Mouse (Mus musculus): ENCODE results near the gene Adamts10. TPM values are rescaled to one million over a fixed set of nuclear protein-coding genes. Genes with fewer than 3 reads are reported as not detected.

Adamts10 gene
- polyA plus RNA-seq (2014; fragmentation: Nextera tagmentation; extraction: Ambion mirVana): 22.7 and 25.9 TPM in 2 replicates

DNA sequence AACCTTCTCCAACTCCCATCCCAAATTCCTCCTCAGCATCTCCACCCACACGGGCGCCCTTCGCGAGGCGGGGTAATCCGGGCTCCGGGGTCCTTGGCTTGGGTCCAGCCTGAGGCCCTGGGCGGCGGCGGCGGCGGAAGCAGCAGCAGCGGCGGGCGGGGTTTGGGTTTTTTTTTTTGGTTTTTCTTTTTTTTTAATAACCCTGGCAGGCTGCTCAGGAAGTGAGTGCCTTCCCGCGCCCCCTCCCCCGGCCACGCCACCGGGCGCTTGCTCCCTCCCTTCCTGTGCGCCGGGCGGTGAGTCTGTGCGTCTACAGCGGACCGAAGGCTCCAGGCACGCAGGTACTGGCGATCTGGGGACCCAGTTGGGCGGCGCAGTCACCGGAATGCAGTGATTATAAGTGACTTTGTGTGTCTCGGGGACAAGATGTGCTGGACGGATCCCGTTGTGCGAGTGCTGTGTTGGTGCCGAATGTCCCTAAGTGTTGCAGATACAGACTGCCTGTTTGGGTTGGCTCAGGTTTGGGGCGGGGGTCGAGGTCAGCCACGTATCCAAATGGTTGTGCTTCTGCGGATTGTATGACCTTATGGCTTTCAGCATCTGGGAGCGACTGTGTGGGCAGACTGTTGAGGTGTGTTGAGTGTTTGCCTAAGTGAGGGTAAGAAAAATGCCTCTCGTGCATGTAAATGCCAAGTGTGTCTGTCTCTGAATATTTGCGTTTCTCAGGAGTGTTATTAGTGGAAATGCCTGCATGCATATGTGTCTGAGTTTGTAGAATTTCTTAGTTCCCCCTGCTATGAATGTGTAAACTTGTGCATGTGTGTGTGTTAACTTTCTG, at the start of gene Adamts10:
TSS of gene Adamts10 (plus strand) at position 287 of the 838 bp plus-strand sequence.
- Histone ChIP-seq H3K36me3 (ENCODE audit: control insufficient read depth, insufficient read depth, low read length) (peaks cover 3% of the 10 kb centered on the region), H3K4me2 (peak within 1 kb of the TSS; percentile 59), H3K9me3 (ENCODE audit: control insufficient read depth, low read length) (no peaks in the 10 kb centered on the region), H3K9ac (ENCODE audit: low read length) (peak within 1 kb of the TSS; percentile 79), H3K27me3 (ENCODE audit: control insufficient read depth, insufficient read depth, low read length) (no peaks in the 10 kb centered on the region), H3K4me3 (ENCODE audit: low read depth, low read length) (peak within 1 kb of the TSS; percentile 64), H3K4me1 (ENCODE audit: control insufficient read depth, insufficient read depth, low read length) (peaks cover 10% of the 10 kb centered on the region), H3K27ac (ENCODE audit: low read depth, low read length) (peak within 1 kb of the TSS; percentile 47; the same call in 1 of the 2 replicates)
- ATAC-seq (ENCODE audit: low FRiP score): peak; percentile 78
- under 1% methylated on average over 42 of the region's 44 CpGs for WGBS
- DNase-seq (ENCODE audit: low spot score, missing footprints): peak; percentile 96

DNA sequence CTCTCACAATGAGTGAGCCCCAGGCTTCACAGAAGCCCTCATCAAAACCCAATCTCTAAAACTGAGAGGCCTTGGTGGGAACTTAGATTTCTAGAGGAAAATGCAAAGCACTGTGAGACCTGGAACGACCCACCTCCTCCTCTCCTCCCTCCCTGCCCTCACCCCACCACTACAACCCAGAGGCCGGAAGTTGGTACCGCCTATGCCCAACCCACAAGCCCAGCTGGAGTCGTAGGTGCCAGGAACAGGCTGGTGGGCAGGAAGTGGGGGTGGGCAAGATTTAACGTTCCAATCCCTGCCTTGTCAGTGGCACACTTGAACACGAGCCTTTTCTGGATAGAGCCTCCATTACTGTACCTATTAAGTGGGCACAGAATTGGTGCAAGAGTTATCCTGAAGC, 40.0 kb upstream of the Adamts10 start:
- Histone ChIP-seq H3K36me3 (ENCODE audit: control insufficient read depth, insufficient read depth, low read length) (no peaks in the 10 kb centered on the region), H3K27me3 (ENCODE audit: control insufficient read depth, insufficient read depth, low read length) (no peaks in the 10 kb centered on the region), H3K9me3 (ENCODE audit: control insufficient read depth, low read length) (no peaks in the 10 kb centered on the region), H3K4me2 (no peak overlapping the region), H3K27ac (ENCODE audit: low read depth, low read length) (no peak overlapping the region), H3K9ac (ENCODE audit: low read length) (no peak overlapping the region), H3K4me1 (ENCODE audit: control insufficient read depth, insufficient read depth, low read length) (no peaks in the 10 kb centered on the region), H3K4me3 (ENCODE audit: low read depth, low read length) (no peak overlapping the region)
- WGBS: 58% methylated on average over 6 of the region's 6 CpGs
- no peak for ATAC-seq (ENCODE audit: low FRiP score)
- no peak for DNase-seq (ENCODE audit: low spot score, missing footprints)

DNA sequence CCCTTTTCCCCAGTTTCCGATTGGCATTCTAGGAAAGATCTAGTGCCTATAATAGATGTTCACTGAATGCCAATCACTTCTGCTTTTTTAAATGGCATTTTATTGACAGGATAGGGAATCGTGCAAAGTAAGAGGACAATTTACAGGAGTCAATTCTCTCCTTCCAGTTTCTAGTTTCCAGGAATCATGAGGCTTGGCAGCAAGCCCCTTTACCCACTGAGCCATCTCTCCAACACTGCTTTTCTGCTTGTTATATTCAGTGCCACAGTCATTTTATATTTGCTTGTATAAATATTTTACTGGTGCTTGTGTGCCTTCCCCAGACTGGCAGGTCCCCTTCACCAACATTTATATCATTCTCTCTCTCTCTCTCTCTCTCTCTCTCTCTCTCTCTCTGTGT, 36.8 kb upstream of the Adamts10 start:
- H3K4me3 ChIP-seq (ENCODE audit: low read depth, low read length): no peak overlapping the region
- H3K9me3 ChIP-seq (ENCODE audit: control insufficient read depth, low read length): no peaks in the 10 kb centered on the region
- 86% methylated on average over 2 of the region's 2 CpGs for WGBS
- DNase-seq (ENCODE audit: low spot score, missing footprints) (no peak), ATAC-seq (ENCODE audit: low FRiP score) (no peak)
- no peak overlapping the region for H3K9ac ChIP-seq (ENCODE audit: low read length)
- H3K36me3 ChIP-seq (ENCODE audit: control insufficient read depth, insufficient read depth, low read length): no peaks in the 10 kb centered on the region
- H3K27me3 ChIP-seq (ENCODE audit: control insufficient read depth, insufficient read depth, low read length): no peaks in the 10 kb centered on the region
- H3K4me2 ChIP-seq: no peak overlapping the region
- no peak overlapping the region for H3K27ac ChIP-seq (ENCODE audit: low read depth, low read length)
- no peaks in the 10 kb centered on the region for H3K4me1 ChIP-seq (ENCODE audit: control insufficient read depth, insufficient read depth, low read length)

DNA sequence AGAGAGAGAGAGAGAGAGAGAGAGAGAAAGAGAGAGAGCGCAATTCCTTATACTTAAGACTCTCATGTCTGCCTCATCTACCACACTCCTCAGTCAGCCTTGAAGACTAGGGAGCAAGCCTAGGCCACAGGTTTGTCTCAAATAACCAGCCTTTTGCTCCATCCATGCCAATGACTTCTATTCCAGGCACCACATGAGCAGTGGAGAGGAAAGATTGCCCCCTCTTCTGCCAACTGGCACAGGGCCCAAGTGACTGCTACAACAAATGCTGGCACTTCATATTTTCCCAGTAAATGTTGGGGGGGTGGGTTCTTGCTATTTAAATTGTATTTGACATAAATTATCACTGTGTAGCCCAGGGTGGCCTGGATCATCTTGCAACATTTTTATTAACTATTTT, 36.4 kb upstream of the Adamts10 start:
- H3K27me3 ChIP-seq (ENCODE audit: control insufficient read depth, insufficient read depth, low read length): no peaks in the 10 kb centered on the region
- H3K9me3 ChIP-seq (ENCODE audit: control insufficient read depth, low read length): no peaks in the 10 kb centered on the region
- WGBS: 92% methylated on average over 1 of the region's 1 CpGs
- no peaks in the 10 kb centered on the region for H3K4me1 ChIP-seq (ENCODE audit: control insufficient read depth, insufficient read depth, low read length)
- DNase-seq (ENCODE audit: low spot score, missing footprints) (no peak), ATAC-seq (ENCODE audit: low FRiP score) (no peak)
- H3K27ac ChIP-seq (ENCODE audit: low read depth, low read length): no peak overlapping the region
- H3K9ac ChIP-seq (ENCODE audit: low read length): no peak overlapping the region
- no peaks in the 10 kb centered on the region for H3K36me3 ChIP-seq (ENCODE audit: control insufficient read depth, insufficient read depth, low read length)
- H3K4me3 ChIP-seq (ENCODE audit: low read depth, low read length): no peak overlapping the region
- H3K4me2 ChIP-seq: no peak overlapping the region

DNA sequence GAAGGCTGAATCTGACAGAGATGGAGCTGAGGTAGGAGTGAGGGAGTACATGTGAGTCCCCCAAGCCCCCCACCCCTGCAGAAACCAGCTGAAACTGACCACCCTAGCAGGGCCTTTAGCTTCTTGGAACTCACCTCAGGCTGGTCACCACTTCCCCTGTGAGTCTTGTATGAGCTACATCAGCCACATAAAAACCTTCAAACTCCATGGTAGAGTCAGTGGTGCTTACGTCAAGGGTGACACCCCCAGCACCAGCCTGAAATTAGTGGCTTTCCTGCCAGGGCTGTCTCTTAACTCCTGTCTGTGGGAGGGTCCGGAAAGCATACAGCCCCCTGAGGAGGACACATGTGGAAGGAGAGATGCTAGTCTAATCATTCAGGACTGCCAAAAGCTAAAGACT, 32.6 kb upstream of the Adamts10 start:
- Histone ChIP-seq H3K27ac (ENCODE audit: low read depth, low read length) (no peak overlapping the region), H3K9ac (ENCODE audit: low read length) (no peak overlapping the region), H3K27me3 (ENCODE audit: control insufficient read depth, insufficient read depth, low read length) (no peaks in the 10 kb centered on the region), H3K36me3 (ENCODE audit: control insufficient read depth, insufficient read depth, low read length) (no peaks in the 10 kb centered on the region), H3K9me3 (ENCODE audit: control insufficient read depth, low read length) (no peaks in the 10 kb centered on the region), H3K4me1 (ENCODE audit: control insufficient read depth, insufficient read depth, low read length) (no peaks in the 10 kb centered on the region), H3K4me2 (no peak overlapping the region), H3K4me3 (ENCODE audit: low read depth, low read length) (no peak overlapping the region)
- ATAC-seq (ENCODE audit: low FRiP score) (no peak), DNase-seq (ENCODE audit: low spot score, missing footprints) (no peak)
- WGBS: 91% methylated on average over 2 of the region's 2 CpGs

DNA sequence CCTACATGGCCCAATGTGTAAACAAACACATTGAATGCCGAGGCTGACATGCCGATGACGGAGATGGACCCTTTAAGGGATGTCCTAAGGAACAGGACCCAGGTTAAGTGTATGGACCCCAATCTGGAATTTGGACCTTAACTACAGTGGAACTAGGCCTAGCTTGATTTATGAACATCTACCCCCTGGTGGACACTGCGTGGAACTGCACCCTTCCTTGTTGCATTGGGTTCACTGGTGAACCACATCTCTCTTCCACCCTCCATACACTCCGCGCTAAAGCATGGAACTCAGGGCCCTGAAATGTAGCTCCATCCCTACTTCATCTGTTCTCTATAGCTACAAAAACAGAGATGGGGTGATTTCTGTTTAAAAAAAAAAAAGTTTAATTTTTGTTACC, 30.9 kb upstream of the Adamts10 start:
- no peak overlapping the region for H3K27ac ChIP-seq (ENCODE audit: low read depth, low read length)
- WGBS: 63% methylated on average over 6 of the region's 6 CpGs
- no peak overlapping the region for H3K4me2 ChIP-seq
- no peak for ATAC-seq (ENCODE audit: low FRiP score)
- no peak overlapping the region for H3K4me3 ChIP-seq (ENCODE audit: low read depth, low read length)
- no peak overlapping the region for H3K9ac ChIP-seq (ENCODE audit: low read length)
- H3K27me3 ChIP-seq (ENCODE audit: control insufficient read depth, insufficient read depth, low read length): no peaks in the 10 kb centered on the region
- H3K9me3 ChIP-seq (ENCODE audit: control insufficient read depth, low read length): no peaks in the 10 kb centered on the region
- DNase-seq (ENCODE audit: low spot score, missing footprints): no peak
- no peaks in the 10 kb centered on the region for H3K36me3 ChIP-seq (ENCODE audit: control insufficient read depth, insufficient read depth, low read length)
- no peaks in the 10 kb centered on the region for H3K4me1 ChIP-seq (ENCODE audit: control insufficient read depth, insufficient read depth, low read length)

DNA sequence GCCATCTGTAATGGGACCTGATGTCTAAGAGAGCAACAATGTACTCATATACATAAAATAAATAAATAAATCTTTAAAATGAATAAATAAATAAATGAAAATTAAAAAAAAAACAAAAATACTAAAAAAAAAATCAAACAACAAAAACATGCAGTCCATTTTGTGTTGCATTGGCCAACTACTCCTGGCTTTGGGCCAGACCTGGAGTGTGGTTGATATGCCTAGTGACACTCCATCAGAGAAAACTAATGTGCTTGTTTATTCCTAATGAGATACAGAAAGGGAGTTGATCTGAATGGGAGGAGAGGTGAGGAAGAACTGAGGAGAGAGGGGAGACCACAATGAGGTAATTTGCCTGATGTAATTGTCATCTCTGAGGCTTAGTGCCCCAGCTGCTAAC, 29.4 kb upstream of the Adamts10 start:
- ATAC-seq (ENCODE audit: low FRiP score) (no peak), DNase-seq (ENCODE audit: low spot score, missing footprints) (no peak)
- Histone ChIP-seq H3K9ac (ENCODE audit: low read length) (no peak overlapping the region), H3K27ac (ENCODE audit: low read depth, low read length) (no peak overlapping the region), H3K27me3 (ENCODE audit: control insufficient read depth, insufficient read depth, low read length) (no peaks in the 10 kb centered on the region), H3K36me3 (ENCODE audit: control insufficient read depth, insufficient read depth, low read length) (no peaks in the 10 kb centered on the region), H3K4me1 (ENCODE audit: control insufficient read depth, insufficient read depth, low read length) (no peaks in the 10 kb centered on the region), H3K4me2 (no peak overlapping the region), H3K9me3 (ENCODE audit: control insufficient read depth, low read length) (no peaks in the 10 kb centered on the region), H3K4me3 (ENCODE audit: low read depth, low read length) (no peak overlapping the region)

DNA sequence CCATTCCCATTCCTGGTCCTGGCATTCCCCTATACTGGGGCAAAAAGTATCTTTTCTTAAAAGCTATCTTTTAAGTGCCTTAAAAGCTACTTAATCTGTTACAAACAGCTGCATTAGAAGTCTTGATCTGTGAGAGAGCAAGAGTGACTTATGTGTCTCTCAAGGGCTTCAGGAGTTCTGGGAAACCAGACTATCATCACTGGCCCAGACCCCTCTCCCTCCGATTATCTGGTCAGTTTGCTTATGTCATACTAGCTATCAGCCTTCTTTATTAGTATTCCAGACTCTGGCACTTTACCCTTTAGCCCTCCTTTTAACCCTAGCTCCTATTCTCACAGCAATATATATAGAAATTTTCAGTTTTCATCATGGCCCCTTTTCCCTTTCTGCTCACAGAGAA, 25.1 kb upstream of the Adamts10 start:
- no peaks in the 10 kb centered on the region for H3K36me3 ChIP-seq (ENCODE audit: control insufficient read depth, insufficient read depth, low read length)
- 80% methylated on average over 1 of the region's 1 CpGs for WGBS
- DNase-seq (ENCODE audit: low spot score, missing footprints): no peak
- H3K9me3 ChIP-seq (ENCODE audit: control insufficient read depth, low read length): no peaks in the 10 kb centered on the region
- H3K4me3 ChIP-seq (ENCODE audit: low read depth, low read length): no peak overlapping the region
- no peaks in the 10 kb centered on the region for H3K27me3 ChIP-seq (ENCODE audit: control insufficient read depth, insufficient read depth, low read length)
- ATAC-seq (ENCODE audit: low FRiP score): no peak
- no peak overlapping the region for H3K4me2 ChIP-seq
- no peaks in the 10 kb centered on the region for H3K4me1 ChIP-seq (ENCODE audit: control insufficient read depth, insufficient read depth, low read length)
- no peak overlapping the region for H3K9ac ChIP-seq (ENCODE audit: low read length)
- H3K27ac ChIP-seq (ENCODE audit: low read depth, low read length): no peak overlapping the region

DNA sequence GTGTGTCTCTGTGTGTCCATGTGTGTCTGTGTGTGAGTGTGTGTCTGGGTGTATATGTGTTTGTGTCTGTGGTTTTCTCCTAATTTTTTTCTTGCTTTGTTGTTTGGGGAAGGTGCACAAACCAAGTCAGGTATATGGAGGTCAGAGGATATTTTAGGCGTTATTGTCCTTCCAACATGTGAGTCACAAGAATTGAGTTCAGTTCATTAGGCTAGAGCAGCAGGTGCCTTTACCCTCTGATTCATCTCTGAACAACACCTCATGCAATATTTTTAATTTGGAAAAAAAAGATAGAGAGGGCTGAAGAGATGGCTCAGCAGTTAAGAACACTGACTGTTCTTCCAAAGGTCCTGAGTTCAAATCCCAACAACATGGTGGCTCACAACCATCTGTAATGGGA, 15.6 kb upstream of the Adamts10 start:
- H3K27me3 ChIP-seq (ENCODE audit: control insufficient read depth, insufficient read depth, low read length): no peaks in the 10 kb centered on the region
- H3K9me3 ChIP-seq (ENCODE audit: control insufficient read depth, low read length): no peaks in the 10 kb centered on the region
- H3K36me3 ChIP-seq (ENCODE audit: control insufficient read depth, insufficient read depth, low read length): no peaks in the 10 kb centered on the region
- no peak for DNase-seq (ENCODE audit: low spot score, missing footprints)
- no peak overlapping the region for H3K4me2 ChIP-seq
- H3K27ac ChIP-seq (ENCODE audit: low read depth, low read length): no peak overlapping the region
- 96% methylated on average over 1 of the region's 1 CpGs for WGBS
- H3K4me3 ChIP-seq (ENCODE audit: low read depth, low read length): no peak overlapping the region
- no peak overlapping the region for H3K9ac ChIP-seq (ENCODE audit: low read length)
- no peak for ATAC-seq (ENCODE audit: low FRiP score)
- H3K4me1 ChIP-seq (ENCODE audit: control insufficient read depth, insufficient read depth, low read length): no peaks in the 10 kb centered on the region
